Mouse (Mus musculus) ovary, postnatal 10 days (tissue): ENCODE results near the gene Zfp318.

Source experiments
- DNase-seq: peaks from one replicate; pipeline ENCODE4 v3.0.0; 2022; ENCODE audit warnings: low spot score

Zfp318 gene

DNA sequence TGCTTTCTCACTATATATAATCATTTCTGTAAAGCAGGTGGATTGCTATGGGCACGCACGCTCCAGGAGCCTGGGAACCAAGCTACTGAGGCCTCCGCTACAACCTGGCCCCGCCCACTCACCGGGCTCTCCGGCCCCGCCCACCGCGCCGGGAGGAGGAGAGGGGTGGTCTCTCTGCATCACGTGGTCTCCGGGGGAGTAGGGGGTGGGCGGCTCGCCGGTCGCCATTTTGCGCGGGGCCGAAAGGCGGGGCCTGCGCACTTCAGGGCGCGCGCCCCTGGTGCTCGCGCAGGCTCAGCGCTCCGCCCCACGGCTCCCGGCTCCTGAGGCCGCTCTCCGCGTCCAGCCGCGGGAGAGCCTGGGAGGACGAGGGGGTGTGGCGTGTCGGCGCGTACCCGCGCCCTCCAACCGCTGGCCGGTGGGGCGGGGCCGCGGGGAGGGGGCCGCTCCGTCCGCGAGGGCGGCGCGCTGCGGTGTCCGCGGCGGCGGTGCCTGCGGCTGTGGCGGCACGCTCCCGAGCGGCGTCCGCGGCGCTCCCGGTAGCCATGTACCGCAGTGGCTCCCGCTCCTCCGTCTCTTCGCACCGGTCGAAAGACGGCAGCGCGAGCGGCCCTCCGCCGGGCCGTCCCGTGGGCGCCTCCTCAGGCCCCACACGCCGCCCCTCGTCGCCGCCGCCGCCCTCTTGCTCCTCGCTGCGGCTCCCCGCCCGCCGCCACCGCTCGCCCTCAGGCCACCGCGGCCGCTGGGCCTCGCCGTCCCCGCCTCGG lies at the start of gene Zfp318:
Zfp318 (plus strand) TSS at position 438 of the 767 bp plus-strand sequence.
- peak; percentile 94 for DNase-seq

- no peak for DNase-seq
These were observed 47.1 kb upstream of the Zfp318 start for GRCm38 (mm10) chr17:46336475-46336874.

GRCm38 (mm10) chr17:46341208-46341607 lies 42.3 kb upstream of the Zfp318 start:
- DNase-seq, result no peak

DNA sequence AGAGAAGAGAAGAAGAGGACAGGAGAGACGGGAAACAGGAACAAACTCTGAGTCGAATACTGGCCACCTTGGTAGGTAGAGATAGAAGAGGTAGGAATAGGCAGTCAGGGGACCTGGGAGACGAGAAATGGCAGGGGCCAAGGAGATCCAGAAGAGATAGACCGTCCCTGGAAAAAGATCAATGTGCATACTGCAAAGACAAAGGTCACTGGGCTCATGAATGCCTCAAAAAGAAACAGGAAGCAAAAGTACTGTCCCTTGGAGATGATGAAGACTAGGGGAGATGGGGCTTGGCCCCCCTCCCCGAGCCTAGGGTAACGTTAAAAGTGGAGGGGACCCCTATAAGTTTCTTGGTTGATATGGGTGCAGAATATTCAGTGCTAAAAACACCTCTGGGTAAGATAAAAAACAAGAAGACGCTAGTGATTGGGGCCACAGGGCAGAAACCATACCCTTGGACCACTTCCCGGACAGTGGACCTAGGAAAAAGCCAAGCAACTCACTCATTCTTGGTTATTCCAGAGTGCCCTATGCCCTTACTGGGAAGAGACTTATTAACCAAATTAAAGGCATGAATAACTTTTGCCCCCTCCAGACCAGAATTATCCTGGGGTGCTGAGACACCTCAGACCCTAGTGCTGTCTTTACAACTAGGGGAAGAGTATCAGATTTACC lies 32.4 kb upstream of the Zfp318 start:
- no peak for DNase-seq

GRCm38 (mm10) chr17:46371783-46372182 lies 11.7 kb upstream of the Zfp318 start:
- DNase-seq, result no peak

GRCm38 (mm10) chr17:46378564-46378963 lies 5.0 kb upstream of the Zfp318 start:
- no peak for DNase-seq

DNA sequence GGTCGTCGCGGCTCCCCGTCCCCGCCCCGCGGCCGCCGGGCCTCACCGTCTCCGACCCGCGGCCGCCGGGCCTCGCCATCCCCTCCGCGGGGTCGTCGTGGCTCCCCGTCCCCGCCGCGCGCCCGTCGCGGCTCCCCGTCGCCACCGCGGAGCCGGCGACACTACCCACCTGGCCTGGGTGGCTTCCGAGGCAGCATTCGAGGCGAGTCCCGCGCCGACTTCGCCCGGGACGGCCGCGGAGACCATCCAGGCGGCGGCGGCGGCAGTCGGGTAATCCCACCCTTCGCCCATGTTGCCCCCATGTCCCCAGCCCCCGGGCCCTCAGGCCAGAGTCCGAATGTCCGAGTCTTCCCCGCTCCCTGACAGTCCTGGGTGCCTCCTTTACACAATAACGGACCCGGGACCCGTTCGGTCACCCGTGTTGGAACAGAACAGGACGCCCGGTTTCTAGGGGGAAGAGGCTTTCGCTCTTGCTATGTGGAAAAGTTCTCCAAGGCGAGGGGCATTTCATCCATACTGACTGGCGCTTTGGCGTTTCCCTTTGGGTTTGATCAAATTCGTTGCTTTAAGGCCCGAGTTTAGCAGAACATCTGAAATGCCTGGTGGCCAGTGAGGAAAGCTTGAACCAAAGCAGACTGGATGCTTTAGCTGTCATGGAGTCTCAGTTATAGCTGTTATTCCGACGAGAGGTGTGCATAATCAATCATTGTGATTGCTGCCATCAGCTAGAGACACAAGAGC lies 700 bp downstream of the Zfp318 start:
- peak; percentile 31 for DNase-seq

DNA sequence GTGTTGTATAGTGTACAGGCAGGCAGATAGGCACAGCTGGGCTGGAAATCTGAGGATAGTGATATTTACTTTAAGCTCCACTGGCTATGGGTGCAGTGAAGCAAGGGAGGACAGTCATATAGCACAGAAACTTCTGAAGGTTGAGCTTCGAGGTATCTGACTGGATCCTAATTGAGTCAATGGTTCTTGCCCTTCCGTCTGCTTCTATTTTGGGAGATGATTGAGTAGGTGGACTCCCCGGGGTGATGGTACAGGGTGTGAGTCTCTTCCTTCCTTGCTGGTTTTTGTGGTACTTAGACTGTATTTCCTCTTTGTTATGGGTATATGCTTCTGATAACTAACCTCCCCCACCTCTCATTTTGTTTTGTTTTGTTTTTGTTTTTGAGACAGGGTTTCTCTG lies 4.7 kb downstream of the Zfp318 start:
- no peak for DNase-seq

DNA sequence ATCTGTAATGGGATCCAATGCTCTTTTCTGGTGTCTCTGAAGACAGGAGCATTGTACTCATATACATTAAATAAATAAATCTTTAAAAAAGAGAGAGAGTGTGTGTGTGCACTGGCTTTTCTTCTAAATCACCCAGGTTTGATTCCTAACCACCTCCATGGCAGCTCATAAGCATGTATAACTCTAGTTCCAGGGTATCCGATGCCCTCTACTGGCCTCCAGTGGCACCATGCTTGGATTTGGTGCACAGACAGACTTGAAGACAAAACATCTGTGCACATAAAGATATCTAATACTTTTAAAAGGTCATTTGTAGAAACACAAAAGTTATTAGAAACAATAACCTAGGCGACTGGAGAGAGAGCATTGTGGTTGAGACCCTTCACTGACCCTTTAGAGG lies 9.5 kb downstream of the Zfp318 start:
- no peak for DNase-seq

DNA sequence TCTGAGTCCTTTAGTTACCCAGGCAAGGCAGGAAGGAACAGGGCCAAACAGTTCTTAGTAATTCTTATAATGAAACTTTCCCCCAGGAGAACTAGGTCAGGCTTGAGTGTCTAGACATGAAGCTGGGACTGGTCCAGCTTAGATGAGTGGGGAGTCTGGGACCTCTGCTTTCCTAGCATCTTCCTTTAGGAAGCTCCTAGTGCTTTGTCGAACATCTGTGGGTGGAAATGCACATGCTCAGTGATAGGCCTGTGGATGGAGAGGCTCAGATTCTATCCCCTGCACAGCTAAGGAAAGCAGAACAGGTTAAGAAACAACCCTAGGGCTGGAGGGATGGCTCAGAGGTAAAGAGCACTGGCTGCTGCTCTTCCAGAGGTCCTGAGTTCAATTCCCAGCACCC lies 11.1 kb downstream of the Zfp318 start:
- DNase-seq, result no peak

GRCm38 (mm10) chr17:46408478-46408877 lies 24.9 kb downstream of the Zfp318 start:
- no peak for DNase-seq

DNA sequence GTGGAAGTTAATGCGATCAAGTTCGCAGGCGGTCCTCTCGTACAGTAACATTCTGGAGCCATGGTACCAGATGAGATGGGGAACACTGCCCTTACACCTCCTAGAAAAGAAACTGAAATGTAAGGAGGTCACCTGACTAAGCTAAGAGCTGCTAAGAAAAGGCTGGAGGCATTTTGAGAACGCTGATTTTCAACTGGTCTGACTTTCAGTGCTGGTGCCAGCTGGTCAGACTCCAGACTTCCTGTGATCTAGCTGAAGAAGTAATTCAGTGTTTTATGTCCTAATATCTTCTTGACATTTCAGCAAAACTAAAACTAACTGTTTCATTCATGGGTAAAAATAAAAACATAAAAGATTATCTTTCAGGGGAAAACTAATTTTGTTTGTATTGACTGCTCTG lies 35.1 kb downstream of the Zfp318 start:
- DNase-seq, result no peak

DNA sequence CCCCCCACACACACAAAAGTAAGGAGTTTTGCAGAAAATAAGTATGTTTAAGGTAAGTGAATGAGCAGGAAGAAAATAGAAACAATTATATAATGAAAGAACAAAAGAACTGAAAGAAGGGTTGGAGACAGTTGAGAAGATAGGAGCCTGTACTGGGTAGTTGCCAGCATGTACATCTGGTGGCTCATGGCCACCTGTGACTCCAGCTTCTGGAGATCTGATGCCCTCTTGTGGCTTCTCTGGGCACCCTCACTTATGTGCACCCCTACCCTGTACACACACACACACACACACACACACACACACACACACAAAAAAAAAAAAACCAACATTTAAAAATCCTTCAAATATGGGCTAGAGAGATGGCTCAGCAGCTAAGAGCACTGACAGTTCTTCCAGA lies 36.2 kb downstream of the Zfp318 start:
- DNase-seq, result no peak

GRCm38 (mm10) chr17:46426496-46426895 lies 43.0 kb downstream of the Zfp318 start:
- DNase-seq, result no peak

DNA sequence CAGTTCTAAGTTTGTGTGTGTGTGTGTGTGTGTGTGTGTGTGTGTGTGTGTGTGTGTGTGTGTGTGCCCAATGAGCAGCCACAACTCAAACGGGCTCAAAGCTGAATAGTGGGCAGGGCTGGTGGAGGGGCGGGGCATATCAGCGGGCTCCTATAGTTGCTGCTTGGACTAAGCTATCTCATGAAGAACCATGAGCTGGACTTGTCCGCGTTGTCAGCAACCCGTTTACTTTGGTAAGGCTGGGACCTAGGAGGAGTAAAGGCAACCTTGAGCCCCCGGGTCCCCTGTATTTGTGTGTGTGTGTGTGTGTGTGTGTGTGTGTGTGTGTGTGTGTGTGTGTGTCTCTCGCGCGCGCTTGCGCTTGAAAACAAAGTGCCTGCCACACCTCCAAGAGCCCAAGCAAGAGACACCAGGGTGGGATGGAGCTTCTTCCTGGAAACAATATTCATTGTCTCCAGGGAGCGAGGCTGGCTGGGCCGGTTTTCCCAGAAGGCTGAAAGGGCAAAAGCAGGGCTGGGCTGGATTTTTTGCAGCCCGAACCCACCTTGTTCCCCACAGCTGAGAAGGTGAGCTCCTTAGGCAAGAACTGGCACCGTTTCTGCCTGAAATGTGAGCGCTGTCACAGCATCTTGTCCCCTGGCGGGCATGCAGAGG lies 45.4 kb downstream of the Zfp318 start, which contains the start of gene Crip3:
Crip3 (plus strand) TSS at position 166 of the 654 bp plus-strand sequence.
- DNase-seq, result no peak

GRCm38 (mm10) chr17:46433627-46434026 lies 50.1 kb downstream of the Zfp318 start:
- no peak for DNase-seq

DNA sequence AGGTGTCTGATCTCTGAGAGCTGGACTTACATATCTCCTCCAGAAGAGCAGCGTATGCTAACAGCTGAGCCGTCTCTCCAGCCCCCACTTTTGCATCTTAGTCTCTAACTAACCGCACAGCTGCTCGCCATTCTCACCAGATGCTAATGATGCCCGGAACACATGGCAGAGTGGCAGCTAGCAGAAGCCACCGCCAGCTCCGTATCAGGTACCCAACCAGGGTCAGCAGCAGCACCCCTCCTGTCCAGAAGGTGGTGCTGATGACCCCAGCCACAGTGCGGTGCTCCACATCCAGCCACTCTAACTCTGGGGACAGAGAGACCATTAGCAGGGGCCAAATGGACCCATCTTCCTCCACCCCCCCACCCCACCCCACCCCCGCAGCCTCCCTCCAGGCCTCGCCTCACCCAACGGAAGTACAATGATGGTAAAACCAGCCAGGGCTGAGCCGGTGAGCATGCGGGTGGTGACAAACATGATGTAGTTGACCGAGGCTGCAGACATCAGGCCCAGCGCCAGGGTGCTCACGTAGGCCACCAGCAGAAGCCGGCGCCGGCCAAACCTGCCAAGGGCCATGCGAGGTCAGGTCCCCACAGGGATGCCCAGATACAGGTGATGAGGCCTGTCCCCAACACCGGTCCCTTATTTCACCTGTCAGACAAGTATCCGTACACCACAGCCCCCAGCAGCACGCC lies 53.3 kb downstream of the Zfp318 start:
- DNase-seq, result no peak

DNA sequence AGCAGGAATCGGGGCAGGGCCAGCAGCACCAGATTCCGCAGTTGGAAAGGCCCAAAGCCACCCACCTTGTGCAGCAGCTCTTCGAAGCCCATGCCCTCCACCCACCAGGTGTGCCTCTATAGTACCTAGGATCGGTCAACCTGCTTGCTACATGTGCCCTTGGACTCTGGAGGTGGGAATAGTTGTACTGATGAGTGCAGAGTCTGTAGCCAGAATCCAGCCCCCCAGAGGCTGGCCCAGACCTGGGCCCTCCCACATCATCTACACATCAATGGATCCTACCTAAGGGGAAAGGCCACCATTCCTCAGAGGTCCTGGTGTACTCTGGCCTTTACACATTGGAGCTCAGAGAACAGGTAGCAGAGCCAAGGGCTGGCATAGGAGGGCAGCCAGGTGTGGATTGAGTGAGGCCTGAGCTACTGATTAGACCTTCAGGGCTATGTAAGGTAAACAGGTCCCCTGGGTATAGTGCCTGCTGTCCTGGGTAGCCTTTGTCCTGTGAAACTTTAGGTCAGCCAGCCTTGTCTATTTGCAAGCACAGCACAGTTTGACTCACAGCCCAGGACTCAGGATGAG lies 54.9 kb downstream of the Zfp318 start, which contains the start of gene Slc22a7:
Slc22a7 (minus strand) TSS at position 160 of the 576 bp plus-strand sequence.
- DNase-seq, result no peak

DNA sequence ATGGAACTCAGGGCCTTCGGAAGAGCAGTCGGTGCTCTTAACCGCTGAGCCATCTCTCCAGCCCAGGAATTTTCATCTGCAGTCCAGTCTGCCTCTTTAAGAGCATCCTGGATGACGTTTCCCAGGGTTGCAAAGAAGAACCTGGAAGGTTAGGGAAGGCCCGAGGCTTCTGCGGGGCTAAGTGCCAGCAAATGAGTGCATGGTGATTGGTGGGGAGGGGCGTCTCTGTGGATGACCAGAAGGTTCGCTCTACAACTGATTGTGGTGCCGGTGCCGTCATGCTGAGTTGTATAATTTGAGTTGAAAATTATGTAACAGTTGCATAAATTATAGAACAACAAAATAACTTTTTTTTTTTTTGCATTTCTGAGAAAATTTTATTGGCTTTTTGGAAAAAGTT lies 55.6 kb downstream of the Zfp318 start:
- no peak for DNase-seq

DNA sequence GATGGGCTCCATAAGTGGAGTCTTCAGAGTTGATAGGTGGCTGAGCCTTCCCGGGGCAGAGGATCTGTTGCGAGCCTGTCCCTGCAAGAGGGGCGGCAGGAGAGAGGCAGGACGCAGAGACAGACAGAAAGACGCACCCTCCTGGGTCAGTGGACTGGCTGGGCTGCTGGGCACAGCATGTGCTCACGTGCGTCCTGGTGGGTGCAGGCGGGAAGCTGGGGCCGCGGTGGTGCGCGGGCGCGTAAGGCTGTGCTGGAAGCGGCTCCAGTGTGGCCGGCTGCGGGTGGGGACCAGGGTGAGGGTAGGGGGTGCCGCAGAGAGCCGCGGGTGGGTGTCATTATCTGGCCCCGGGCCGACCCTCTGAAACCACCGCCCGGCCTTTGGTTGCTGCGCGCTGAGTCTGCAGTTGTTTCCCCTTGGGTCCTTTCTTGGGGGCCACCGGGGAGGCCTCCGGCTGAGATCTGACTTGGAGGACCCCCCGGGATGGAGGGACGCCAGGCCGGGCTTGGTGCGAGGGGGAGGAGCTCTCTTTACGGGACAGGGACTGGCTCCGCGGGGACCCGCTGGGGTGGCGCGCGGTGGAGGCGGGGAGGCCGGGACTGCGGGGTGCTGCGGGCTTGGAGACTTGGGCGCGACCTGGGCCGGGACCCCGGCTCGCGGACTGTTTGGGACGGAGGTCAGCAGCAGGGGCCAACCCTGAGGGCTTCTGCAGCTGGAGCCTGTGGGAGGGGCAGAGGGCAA lies 61.5 kb downstream of the Zfp318 start:
- no peak for DNase-seq

- DNase-seq, result no peak
These were observed 62.7 kb downstream of the Zfp318 start for GRCm38 (mm10) chr17:46446264-46446663.
